Mouse (Mus musculus) olfactory bulb, adult 2 months (tissue): ENCODE measurements around the gene Pigk.

Source experiments
- CTCF ChIP-seq: fragments of 200-500 bp; IDR thresholded peaks from 2 replicates; pipeline ENCODE4 v1.5.1; 2012; ENCODE audit warnings: low read depth, mild to moderate bottlenecking, low read length, moderate library complexity; ENCODE audit not compliant: insufficient read depth
- POLR2A ChIP-seq: fragments of 200-500 bp; IDR thresholded peaks from 2 replicates; pipeline ENCODE4 v1.6.1; 2012; ENCODE audit warnings: mild to moderate bottlenecking, low read depth, low read length, moderate library complexity; ENCODE audit not compliant: insufficient read depth

- TF ChIP-seq POLR2A, result no peak
- TF ChIP-seq CTCF, result no peak
These were observed 218.2 kb downstream of the Pigk start for GRCm38 (mm10) chr3:152932096-152932495.
